Mouse (Mus musculus) lung, embryonic 15.5 days (tissue): ENCODE data around the gene Gm5767. TPM values are rescaled to one million over a fixed set of nuclear protein-coding genes. Genes with fewer than 3 reads are reported as not detected.
"Not testable (repeated sequence)": the region's sequence is repeated elsewhere in the genome, so short reads cannot be mapped to it uniquely, and the experiment has no call there.

Experiments used
- ATAC-seq: fragments of 200-750 bp; cut with Nextera tagmentation; 2 replicates; pipeline ENCODE4 v1.8.0; 2017; ENCODE audit warnings: moderate number of reproducible peaks, borderline replicate concordance; ENCODE audit not compliant: low FRiP score, low TSS enrichment; ENCODE audit errors: extremely low read depth
- H3K27ac ChIP-seq: fragments of 300-500 bp; sonication (generic); 2 replicates; pipeline ENCODE4 v1.5.1; 2015; ENCODE audit warnings: moderate library complexity, mild to moderate bottlenecking, inconsistent platforms
- H3K27me3 ChIP-seq: fragments of 300-500 bp; sonication (generic); 2 replicates; pipeline ENCODE4 v1.6.1; 2015; ENCODE audit warnings: inconsistent platforms
- H3K36me3 ChIP-seq: fragments of 300-500 bp; sonication (generic); 2 replicates; pipeline ENCODE4 v1.6.1; 2015; ENCODE audit warnings: inconsistent platforms
- H3K4me1 ChIP-seq: fragments of 300-500 bp; sonication (generic); 2 replicates; pipeline ENCODE4 v1.6.1; 2015; ENCODE audit warnings: inconsistent platforms
- H3K4me2 ChIP-seq: fragments of 300-500 bp; sonication (generic); 2 replicates; pipeline ENCODE4 v1.6.1; 2015; ENCODE audit warnings: inconsistent platforms, mild to moderate bottlenecking, moderate library complexity
- H3K4me3 ChIP-seq: fragments of 300-500 bp; sonication (generic); 2 replicates; pipeline ENCODE4 v1.5.1; 2015; ENCODE audit warnings: mild to moderate bottlenecking, inconsistent platforms
- H3K9ac ChIP-seq: fragments of 300-500 bp; sonication (generic); 2 replicates; pipeline ENCODE4 v1.6.1; 2015; ENCODE audit warnings: inconsistent platforms
- H3K9me3 ChIP-seq: fragments of 300-500 bp; sonication (generic); 2 replicates; pipeline ENCODE4 v1.6.1; 2016; ENCODE audit warnings: inconsistent platforms
- WGBS: fragments of 180-500 bp; shearing (Covaris S2); methylation state at CpG from one replicate; pipeline ENCODE4 v1.1.7; 2015; 5-methylcytosine and 5-hydroxymethylcytosine counted together
- polyA plus RNA-seq: library from polyadenylated mRNA; unstranded; fragments of >200 nt; fragmentation: Nextera tagmentation; extraction: Ambion mirVana; gene quantifications from 2 replicates; pipeline ENCODE4 v1.2.1, GENCODE M21; 2015

Gm5767 gene
- polyA plus RNA-seq, 1 experiment from 2014 or later = not detected

- peak; percentile 38; the same call in 1 of the 2 replicates for ATAC-seq
- Histone ChIP-seq H3K4me2 (no peak overlapping the region), H3K27ac (no peak overlapping the region), H3K4me3 (no peak overlapping the region), H3K9ac (no peak overlapping the region), H3K9me3 (no peaks in the 10 kb centered on the region), H3K4me1 (peaks cover 18% of the 10 kb centered on the region), H3K36me3 (peaks cover 40% of the 10 kb centered on the region), H3K27me3 (no peaks in the 10 kb centered on the region)
- 55% methylated on average over 10 of the region's 10 CpGs for WGBS
Measured at GRCm38 (mm10) chr16:8715513-8716080, 35.0 kb downstream of the Gm5767 start.

- 30% methylated on average over 6 of the region's 6 CpGs for WGBS
- no peak overlapping the region for H3K4me2 ChIP-seq
- H3K4me1 ChIP-seq = peaks cover 18% of the 10 kb centered on the region
- H3K9ac ChIP-seq = no peak overlapping the region
- ATAC-seq = no peak
- H3K27me3 ChIP-seq = no peaks in the 10 kb centered on the region
- no peaks in the 10 kb centered on the region for H3K9me3 ChIP-seq
- H3K27ac ChIP-seq = no peak overlapping the region
- no peak overlapping the region for H3K4me3 ChIP-seq
- peaks cover 33% of the 10 kb centered on the region; the same call in 1 of the 2 replicates for H3K36me3 ChIP-seq
Measured at GRCm38 (mm10) chr16:8716300-8716699, 35.7 kb downstream of the Gm5767 start.

- Histone ChIP-seq H3K27ac (no peak overlapping the region), H3K4me3 (no peak overlapping the region), H3K9me3 (no peaks in the 10 kb centered on the region), H3K9ac (no peak overlapping the region), H3K27me3 (no peaks in the 10 kb centered on the region), H3K4me2 (no peak overlapping the region), H3K4me1 (peaks cover 18% of the 10 kb centered on the region), H3K36me3 (peaks cover 26% of the 10 kb centered on the region; the same call in 1 of the 2 replicates)
- ATAC-seq = no peak
- 90% methylated on average over 10 of the region's 10 CpGs for WGBS
Measured at GRCm38 (mm10) chr16:8717744-8718143, 37.2 kb downstream of the Gm5767 start.

- Histone ChIP-seq H3K27ac (no peak overlapping the region), H3K4me2 (no peak overlapping the region), H3K4me3 (no peak overlapping the region), H3K36me3 (peaks cover 5% of the 10 kb centered on the region; the same call in 1 of the 2 replicates), H3K9ac (no peak overlapping the region), H3K27me3 (no peaks in the 10 kb centered on the region), H3K4me1 (peaks cover 18% of the 10 kb centered on the region), H3K9me3 (no peaks in the 10 kb centered on the region)
- WGBS = 82% methylated on average over 4 of the region's 4 CpGs
- no peak for ATAC-seq
Measured at GRCm38 (mm10) chr16:8720447-8720846, 39.9 kb downstream of the Gm5767 start.

- Histone ChIP-seq H3K36me3 (no peaks in the 10 kb centered on the region), H3K27ac (no peak overlapping the region), H3K9ac (no peak overlapping the region), H3K4me2 (no peak overlapping the region), H3K4me3 (no peak overlapping the region), H3K9me3 (no peaks in the 10 kb centered on the region), H3K4me1 (peaks cover 13% of the 10 kb centered on the region), H3K27me3 (no peaks in the 10 kb centered on the region)
- no peak for ATAC-seq
- 87% methylated on average over 3 of the region's 3 CpGs for WGBS
Measured at GRCm38 (mm10) chr16:8724031-8724430, 43.5 kb downstream of the Gm5767 start.

GRCm38 (mm10) chr16:8725807-8726206 lies 45.2 kb downstream of the Gm5767 start:
- Histone ChIP-seq H3K9me3 (no peaks in the 10 kb centered on the region), H3K4me1 (0 out of 2 replicates have a peak, but pooled peaks cover 2% of the 10 kb centered on the region), H3K27me3 (no peaks in the 10 kb centered on the region), H3K9ac (no peak overlapping the region), H3K27ac (no peak overlapping the region), H3K4me3 (no peak overlapping the region), H3K4me2 (no peak overlapping the region), H3K36me3 (no peaks in the 10 kb centered on the region)
- 76% methylated on average over 2 of the region's 2 CpGs for WGBS
- no peak for ATAC-seq

- no peak overlapping the region for H3K27ac ChIP-seq
- no peak for ATAC-seq
- H3K36me3 ChIP-seq = no peaks in the 10 kb centered on the region
- H3K4me1 ChIP-seq = peaks cover 11% of the 10 kb centered on the region; the same call in 1 of the 2 replicates
- no peak overlapping the region for H3K4me2 ChIP-seq
- no peaks in the 10 kb centered on the region for H3K9me3 ChIP-seq
- no peak overlapping the region for H3K4me3 ChIP-seq
- no peaks in the 10 kb centered on the region for H3K27me3 ChIP-seq
- 85% methylated on average over 5 of the region's 5 CpGs for WGBS
- H3K9ac ChIP-seq = no peak overlapping the region
Measured at GRCm38 (mm10) chr16:8728111-8728748, 47.7 kb downstream of the Gm5767 start.

- no peak overlapping the region for H3K27ac ChIP-seq
- no peak for ATAC-seq
- 76% methylated on average over 7 of the region's 7 CpGs for WGBS
Measured at GRCm38 (mm10) chr16:8731630-8732029, 51.1 kb downstream of the Gm5767 start.

GRCm38 (mm10) chr16:8732450-8732849 lies 51.9 kb downstream of the Gm5767 start:
- not testable (repeated sequence) for H3K9me3 ChIP-seq, H3K27me3 ChIP-seq, H3K36me3 ChIP-seq, ATAC-seq, H3K9ac ChIP-seq, H3K27ac ChIP-seq, H3K4me3 ChIP-seq, H3K4me2 ChIP-seq
- peaks cover 30% of the 10 kb centered on the region for H3K4me1 ChIP-seq
- 83% methylated on average over 3 of the region's 4 CpGs for WGBS

More at GRCm38 (mm10) chr16:8731630-8732029, 51.1 kb downstream of the Gm5767 start:
- H3K9me3 ChIP-seq = no peaks in the 10 kb centered on the region
- H3K36me3 ChIP-seq = no peaks in the 10 kb centered on the region
- no peak overlapping the region for H3K4me2 ChIP-seq
- no peaks in the 10 kb centered on the region for H3K27me3 ChIP-seq
- H3K4me1 ChIP-seq = peaks cover 24% of the 10 kb centered on the region
- H3K9ac ChIP-seq = no peak overlapping the region
- H3K4me3 ChIP-seq = no peak overlapping the region

Other genes starting within 250 kb of the Gm5767 start
- 15.3 and 18.8 TPM in 2 replicates for gene Mettl22, start 210.0 kb upstream of the Gm5767 start, polyA plus RNA-seq
- gene Abat, start 167.3 kb upstream of the Gm5767 start, polyA plus RNA-seq = 19.9 and 22.4 TPM in 2 replicates
- gene Pmm2, start 43.1 kb upstream of the Gm5767 start, polyA plus RNA-seq = 51.2 and 53.2 TPM in 2 replicates
- 18.3 and 19.7 TPM in 2 replicates for gene Tmem186, start 43.1 kb upstream of the Gm5767 start, polyA plus RNA-seq
- gene Carhsp1, start 8.6 kb upstream of the Gm5767 start, polyA plus RNA-seq = 93.7 and 96.8 TPM in 2 replicates
- 24.8 and 26.7 TPM in 2 replicates for gene Usp7, start 111.5 kb downstream of the Gm5767 start, polyA plus RNA-seq
- gene 1810013L24Rik, start 149.3 kb downstream of the Gm5767 start, polyA plus RNA-seq = 19.3 and 20.8 TPM in 2 replicates